Mouse (Mus musculus): Measurements from ENCODE around the gene Kcnh4. TPM values are rescaled to one million over a fixed set of nuclear protein-coding genes. Genes with fewer than 3 reads are reported as not detected.

Kcnh4 gene
- polyA plus RNA-seq, 1 experiment = not detected

DNA sequence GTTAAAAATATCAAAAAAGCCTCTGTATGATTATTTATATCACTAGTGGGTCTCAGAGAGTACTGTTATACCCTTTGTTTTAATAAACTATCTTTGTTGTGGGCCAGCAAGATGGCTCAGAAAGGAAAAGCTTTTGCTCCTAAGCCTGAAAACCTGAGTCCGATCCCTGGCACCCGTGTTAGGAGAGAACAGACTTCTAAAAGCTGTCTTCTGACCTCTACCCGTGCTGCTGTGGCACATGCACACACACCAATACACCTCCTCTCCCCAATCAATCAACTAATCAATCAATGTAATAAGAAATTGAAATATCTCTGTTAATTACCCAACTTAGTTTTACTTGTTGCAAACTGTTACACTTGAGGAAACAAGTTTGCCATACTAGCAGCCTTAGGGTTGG lies 59.0 kb downstream of the Kcnh4 start:
- H3ac ChIP-seq (ENCODE audit: control insufficient read depth, insufficient read length, low read depth) = no peak overlapping the region
- no peaks in the 10 kb centered on the region for H3K79me2 ChIP-seq (ENCODE audit: control insufficient read depth, insufficient read depth)
- H3K36me3 ChIP-seq (ENCODE audit: control insufficient read depth, insufficient read depth) = peaks cover 14% of the 10 kb centered on the region
- no peak for TF ChIP-seq MYOD1 (IDR thresholded peaks at IDR 0.05; ENCODE audit: control insufficient read depth, insufficient read length, low read depth)
- TF ChIP-seq CEBPB (IDR thresholded peaks at IDR 0.05; ENCODE audit: low read depth) = no peak
- TF ChIP-seq MAX (IDR thresholded peaks at IDR 0.05) = no peak
- no peak for TF ChIP-seq CTCF (IDR thresholded peaks at IDR 0.05; ENCODE audit: control insufficient read depth, insufficient read depth, insufficient read length)
- no peak for TF ChIP-seq USF1 (IDR thresholded peaks at IDR 0.05; ENCODE audit: low read depth)
- TF ChIP-seq FOSL1 (IDR thresholded peaks at IDR 0.05; ENCODE audit: insufficient read depth, low read length, poor library complexity, severe bottlenecking) = no peak
- TF ChIP-seq MYOG (IDR thresholded peaks at IDR 0.05; ENCODE audit: control insufficient read depth, extremely low read depth, insufficient read length) = no peak
- no peak overlapping the region for H3K4me3 ChIP-seq (ENCODE audit: insufficient read depth, poor library complexity, severe bottlenecking)
- H3K27me3 ChIP-seq (ENCODE audit: control insufficient read depth, insufficient read depth, insufficient read length) = no peaks in the 10 kb centered on the region
- no peaks in the 10 kb centered on the region for H3K79me3 ChIP-seq (ENCODE audit: low read depth)

DNA sequence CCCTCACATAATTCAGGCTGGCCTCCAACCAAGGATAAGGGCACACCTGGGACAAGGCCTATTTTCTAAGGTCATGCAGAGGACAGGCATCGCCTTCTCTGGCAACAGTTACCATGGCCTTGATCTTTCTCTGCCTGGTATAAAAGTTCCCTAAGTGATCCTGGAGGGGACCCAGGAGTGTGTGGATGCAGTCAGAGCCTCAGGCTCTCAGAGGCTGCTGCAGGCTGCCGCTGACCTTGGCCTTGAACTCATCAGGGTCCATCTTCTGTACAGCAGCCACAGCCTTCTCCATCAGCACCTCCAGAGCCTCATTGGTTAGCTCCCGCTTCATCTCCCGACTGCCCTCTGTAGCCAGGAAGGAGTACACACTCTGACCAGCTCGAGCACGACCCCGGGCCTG lies 61.8 kb downstream of the Kcnh4 start:
- H3K27me3 ChIP-seq (ENCODE audit: control insufficient read depth, insufficient read depth, insufficient read length) = no peaks in the 10 kb centered on the region
- H3K79me3 ChIP-seq (ENCODE audit: low read depth) = no peaks in the 10 kb centered on the region
- H3ac ChIP-seq (ENCODE audit: control insufficient read depth, insufficient read length, low read depth) = no peak overlapping the region
- TF ChIP-seq MYOD1 (IDR thresholded peaks at IDR 0.05; ENCODE audit: control insufficient read depth, insufficient read length, low read depth) (no peak), FOSL1 (IDR thresholded peaks at IDR 0.05; ENCODE audit: insufficient read depth, low read length, poor library complexity, severe bottlenecking) (no peak), USF1 (IDR thresholded peaks at IDR 0.05; ENCODE audit: low read depth) (no peak), CEBPB (IDR thresholded peaks at IDR 0.05; ENCODE audit: low read depth) (no peak), MYOG (IDR thresholded peaks at IDR 0.05; ENCODE audit: control insufficient read depth, extremely low read depth, insufficient read length) (no peak), MAX (IDR thresholded peaks at IDR 0.05) (no peak), CTCF (IDR thresholded peaks at IDR 0.05; ENCODE audit: control insufficient read depth, insufficient read depth, insufficient read length) (no peak)
- H3K79me2 ChIP-seq (ENCODE audit: control insufficient read depth, insufficient read depth) = no peaks in the 10 kb centered on the region
- H3K4me3 ChIP-seq (ENCODE audit: insufficient read depth, poor library complexity, severe bottlenecking) = no peak overlapping the region
- no peaks in the 10 kb centered on the region for H3K36me3 ChIP-seq (ENCODE audit: control insufficient read depth, insufficient read depth)

DNA sequence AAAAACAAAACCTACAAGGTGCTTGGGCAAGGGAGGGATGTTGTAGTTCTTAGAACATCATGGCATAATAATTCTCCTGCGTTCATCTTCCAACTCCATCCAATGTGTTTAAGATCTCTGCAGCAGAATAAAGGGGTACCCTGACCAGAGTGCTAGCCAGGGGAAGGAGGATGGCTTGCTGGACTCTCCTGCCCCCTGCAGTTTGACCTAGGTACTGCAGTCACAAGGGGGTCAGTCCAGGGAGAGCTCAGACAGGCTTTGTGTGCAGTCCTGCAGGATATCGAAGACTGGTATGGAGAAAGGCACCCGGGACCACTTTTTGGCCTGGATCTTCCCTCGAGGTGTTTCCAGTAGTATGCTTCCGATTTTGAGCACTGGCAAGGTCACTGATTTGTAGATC lies 64.8 kb downstream of the Kcnh4 start:
- Histone ChIP-seq H3K27me3 (ENCODE audit: control insufficient read depth, insufficient read depth, insufficient read length) (no peaks in the 10 kb centered on the region), H3K4me3 (ENCODE audit: insufficient read depth, poor library complexity, severe bottlenecking) (no peak overlapping the region)

DNA sequence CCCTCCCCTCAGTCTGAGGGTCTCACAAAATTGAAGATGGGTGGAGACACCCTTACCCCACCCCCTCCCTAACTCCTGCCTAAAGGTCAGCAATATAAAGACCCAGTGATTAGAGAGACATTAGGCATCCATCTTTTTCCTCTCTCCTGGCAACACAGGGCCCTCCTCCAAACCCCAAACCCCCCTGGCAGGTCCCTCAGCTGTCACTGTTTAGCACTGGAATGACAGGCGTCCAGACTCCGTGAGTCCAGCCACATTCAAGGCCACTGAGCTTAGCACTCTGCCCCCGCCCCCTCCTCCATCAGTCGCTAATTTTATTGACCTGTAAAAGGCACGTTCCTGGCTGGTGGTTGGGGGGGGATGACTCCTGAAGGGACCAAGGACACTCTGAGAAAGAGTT lies 66.6 kb downstream of the Kcnh4 start:
- no peak overlapping the region for H3K4me3 ChIP-seq (ENCODE audit: insufficient read depth, poor library complexity, severe bottlenecking)
- no peak for TF ChIP-seq MYOG (IDR thresholded peaks at IDR 0.05; ENCODE audit: control insufficient read depth, extremely low read depth, insufficient read length)
- no peak for TF ChIP-seq FOSL1 (IDR thresholded peaks at IDR 0.05; ENCODE audit: insufficient read depth, low read length, poor library complexity, severe bottlenecking)
- TF ChIP-seq USF1 (IDR thresholded peaks at IDR 0.05; ENCODE audit: low read depth) = no peak
- no peaks in the 10 kb centered on the region for H3K79me3 ChIP-seq (ENCODE audit: low read depth)
- no peaks in the 10 kb centered on the region for H3K27me3 ChIP-seq (ENCODE audit: control insufficient read depth, insufficient read depth, insufficient read length)
- no peaks in the 10 kb centered on the region for H3K79me2 ChIP-seq (ENCODE audit: control insufficient read depth, insufficient read depth)
- H3K36me3 ChIP-seq (ENCODE audit: control insufficient read depth, insufficient read depth) = no peaks in the 10 kb centered on the region
- H3ac ChIP-seq (ENCODE audit: control insufficient read depth, insufficient read length, low read depth) = no peak overlapping the region

More for the DNA sequence above, 64.8 kb downstream of the Kcnh4 start:
- no peak overlapping the region for H3ac ChIP-seq (ENCODE audit: control insufficient read depth, insufficient read length, low read depth)
- peak; percentile 90 for TF ChIP-seq CTCF (IDR thresholded peaks at IDR 0.05; ENCODE audit: control insufficient read depth, insufficient read depth, insufficient read length)
- no peak for TF ChIP-seq MAX (IDR thresholded peaks at IDR 0.05)
- H3K79me2 ChIP-seq (ENCODE audit: control insufficient read depth, insufficient read depth) = no peaks in the 10 kb centered on the region
- no peaks in the 10 kb centered on the region for H3K36me3 ChIP-seq (ENCODE audit: control insufficient read depth, insufficient read depth)
- H3K79me3 ChIP-seq (ENCODE audit: low read depth) = no peaks in the 10 kb centered on the region

DNA sequence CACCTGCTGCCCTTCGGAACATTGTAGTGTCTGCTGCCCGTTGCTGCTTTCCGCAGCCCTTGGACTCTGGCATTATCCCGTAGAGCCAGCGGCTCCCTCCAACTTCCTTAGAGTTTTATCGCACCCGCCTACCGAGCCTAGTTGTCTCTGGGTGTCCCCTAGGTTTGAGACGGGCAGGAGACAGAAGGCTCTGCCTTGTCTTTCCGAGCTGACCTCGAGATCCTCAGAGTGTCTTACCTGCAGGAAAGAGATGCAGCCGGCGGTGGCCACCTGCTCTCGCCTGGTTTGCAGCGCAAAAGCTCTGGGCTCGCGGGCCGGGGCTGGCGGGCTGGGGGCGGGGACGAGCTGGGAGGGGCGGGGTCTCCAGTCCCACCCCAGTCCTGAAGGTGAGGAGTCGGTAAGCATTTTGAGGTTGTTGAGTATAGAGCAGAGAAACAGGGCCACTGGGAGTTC lies 67.6 kb downstream of the Kcnh4 start, which contains the start of gene Zfp385c:
Gene Zfp385c, minus strand, starts transcription at position 292 of the 453 bp plus-strand sequence.
- Histone ChIP-seq H3ac (ENCODE audit: control insufficient read depth, insufficient read length, low read depth) (no peak within 1 kb of the TSS), H3K4me3 (ENCODE audit: insufficient read depth, poor library complexity, severe bottlenecking) (no peak within 1 kb of the TSS), H3K36me3 (ENCODE audit: control insufficient read depth, insufficient read depth) (no peaks in the 10 kb centered on the region), H3K27me3 (ENCODE audit: control insufficient read depth, insufficient read depth, insufficient read length) (no peaks in the 10 kb centered on the region), H3K79me2 (ENCODE audit: control insufficient read depth, insufficient read depth) (no peaks in the 10 kb centered on the region), H3K79me3 (ENCODE audit: low read depth) (no peaks in the 10 kb centered on the region)
- TF ChIP-seq CTCF (IDR thresholded peaks at IDR 0.05; ENCODE audit: control insufficient read depth, insufficient read depth, insufficient read length) = no peak

DNA sequence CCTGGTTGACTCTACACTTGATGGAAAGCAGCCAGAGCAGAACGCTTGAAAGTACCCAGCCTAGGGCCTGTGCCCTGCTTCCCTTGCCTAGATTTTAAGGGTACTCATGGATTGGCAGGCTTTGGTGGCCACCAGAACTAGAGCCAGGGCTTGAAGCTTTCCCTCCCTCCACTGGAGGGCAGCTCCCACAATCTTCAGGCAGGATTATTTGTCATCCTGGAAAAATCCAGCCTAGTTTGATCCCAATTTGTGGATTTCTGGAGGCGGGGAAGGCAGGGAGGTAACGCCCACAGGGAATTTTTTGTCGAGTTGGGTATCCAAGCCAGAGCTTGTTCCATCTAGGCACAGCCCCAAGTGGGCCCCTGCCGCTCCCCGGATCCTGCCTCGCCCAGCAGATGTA lies 69.4 kb downstream of the Kcnh4 start:
- Histone ChIP-seq H3K4me3 (ENCODE audit: insufficient read depth, poor library complexity, severe bottlenecking) (no peak overlapping the region), H3K36me3 (ENCODE audit: control insufficient read depth, insufficient read depth) (no peaks in the 10 kb centered on the region), H3K79me2 (ENCODE audit: control insufficient read depth, insufficient read depth) (no peaks in the 10 kb centered on the region), H3K27me3 (ENCODE audit: control insufficient read depth, insufficient read depth, insufficient read length) (no peaks in the 10 kb centered on the region), H3ac (ENCODE audit: control insufficient read depth, insufficient read length, low read depth) (no peak overlapping the region), H3K79me3 (ENCODE audit: low read depth) (no peaks in the 10 kb centered on the region)
- no peak for TF ChIP-seq MYOG (IDR thresholded peaks at IDR 0.05; ENCODE audit: control insufficient read depth, extremely low read depth, insufficient read length)
- TF ChIP-seq CTCF (IDR thresholded peaks at IDR 0.05; ENCODE audit: control insufficient read depth, insufficient read depth, insufficient read length) = no peak
- TF ChIP-seq CEBPB (IDR thresholded peaks at IDR 0.05; ENCODE audit: low read depth) = no peak
- TF ChIP-seq USF1 (IDR thresholded peaks at IDR 0.05; ENCODE audit: low read depth) = no peak
- TF ChIP-seq MAX (IDR thresholded peaks at IDR 0.05) = no peak
- TF ChIP-seq MYOD1 (IDR thresholded peaks at IDR 0.05; ENCODE audit: control insufficient read depth, insufficient read length, low read depth) = no peak
- no peak for TF ChIP-seq FOSL1 (IDR thresholded peaks at IDR 0.05; ENCODE audit: insufficient read depth, low read length, poor library complexity, severe bottlenecking)

Other genes with a start within 250 kb of the Kcnh4 start
- gene Acly, start 231.9 kb downstream of the Kcnh4 start, polyA plus RNA-seq (2012; fragmentation: generic; extraction: Trizol) = 86.6 TPM
- 0.06 TPM for gene Ttc25, start 214.3 kb downstream of the Kcnh4 start, polyA plus RNA-seq (2012; fragmentation: generic; extraction: Trizol)
- gene Cnp, start 185.0 kb downstream of the Kcnh4 start, polyA plus RNA-seq (2012; fragmentation: generic; extraction: Trizol) = 10.2 TPM
- 36.1 TPM for gene Nkiras2, start 140.7 kb downstream of the Kcnh4 start, polyA plus RNA-seq (2012; fragmentation: generic; extraction: Trizol)
- gene Dnajc7, start 139.8 kb downstream of the Kcnh4 start, polyA plus RNA-seq (2012; fragmentation: generic; extraction: Trizol) = 89.7 TPM
- gene Zfp385c, start 67.5 kb downstream of the Kcnh4 start, polyA plus RNA-seq (2012; fragmentation: generic; extraction: Trizol) = not detected
- gene Dhx58, start 55.7 kb downstream of the Kcnh4 start, polyA plus RNA-seq (2012; fragmentation: generic; extraction: Trizol) = 0.64 TPM
- 50.3 TPM for gene Kat2a, start 47.5 kb downstream of the Kcnh4 start, polyA plus RNA-seq (2012; fragmentation: generic; extraction: Trizol)
- 0.68 TPM for gene Hspb9, start 46.1 kb downstream of the Kcnh4 start, polyA plus RNA-seq (2012; fragmentation: generic; extraction: Trizol)
- gene Rab5c, start 21.7 kb downstream of the Kcnh4 start, polyA plus RNA-seq (2012; fragmentation: generic; extraction: Trizol) = 136 TPM
- gene Hcrt, start 3.0 kb upstream of the Kcnh4 start, polyA plus RNA-seq (2012; fragmentation: generic; extraction: Trizol) = not detected
- 5.5 TPM for gene Ghdc, start 11.0 kb upstream of the Kcnh4 start, polyA plus RNA-seq (2012; fragmentation: generic; extraction: Trizol)
- 2.4 TPM for gene Stat5b, start 90.8 kb upstream of the Kcnh4 start, polyA plus RNA-seq (2012; fragmentation: generic; extraction: Trizol)
- 13.3 TPM for gene Stat5a, start 99.4 kb upstream of the Kcnh4 start, polyA plus RNA-seq (2012; fragmentation: generic; extraction: Trizol)
- gene Stat3, start 179.6 kb upstream of the Kcnh4 start, polyA plus RNA-seq (2012; fragmentation: generic; extraction: Trizol) = 36.1 TPM
- 418 TPM for gene Cavin1, start 210.9 kb upstream of the Kcnh4 start, polyA plus RNA-seq (2012; fragmentation: generic; extraction: Trizol)
- gene Atp6v0a1, start 249.5 kb upstream of the Kcnh4 start, polyA plus RNA-seq (2012; fragmentation: generic; extraction: Trizol) = 22.8 TPM

Data from C2C12 (cell line).